Comparison of ENCODE assay signal across 8 mouse cellular contexts in the genomic region with DNA sequence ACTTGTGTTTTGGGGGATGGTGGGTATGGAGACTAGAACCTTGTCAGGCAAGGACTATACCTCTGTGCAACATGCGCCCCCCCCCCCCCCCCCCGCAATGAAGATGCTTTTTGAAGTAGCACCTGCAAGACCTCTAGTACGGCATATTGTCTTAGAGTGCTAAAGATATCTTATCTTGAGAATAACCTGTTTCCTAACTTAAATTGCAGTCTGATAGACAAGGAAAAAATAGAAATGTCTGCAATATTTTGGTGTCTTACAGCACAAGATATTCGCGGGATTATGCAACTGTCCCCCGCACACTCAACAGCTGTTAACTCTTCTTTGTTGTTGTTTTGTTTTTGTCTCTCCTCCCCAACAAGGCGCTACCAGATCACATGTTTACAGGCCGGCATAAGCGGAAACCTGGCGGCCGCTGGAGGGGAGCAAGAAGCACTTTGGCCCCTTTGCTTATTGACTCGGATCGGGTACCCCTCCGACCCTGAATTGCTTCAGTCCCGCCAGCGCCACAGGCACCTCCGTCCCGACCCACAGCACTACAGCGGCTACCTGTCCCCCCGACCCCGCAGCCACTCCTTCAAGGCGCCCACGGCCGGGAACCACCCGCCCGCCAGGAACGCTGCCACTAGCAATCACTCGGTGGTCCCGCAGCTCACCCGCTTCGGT. TPM values are rescaled to one million over a fixed set of nuclear protein-coding genes. Genes with fewer than 3 reads are reported as not detected.
DNase-seq lines count a peak whose midpoint lies in the region; ATAC-seq and TF ChIP-seq lines count a peak whose summit lies in the region.

No protein-coding gene starts in this region.

- peak overlapping the region; percentile 62 for H3K4me3 ChIP-seq in kidney, adult 2 months (ENCODE audit: insufficient read depth, low read depth, low read length)
- peak overlapping the region; percentile 62 for H3K4me3 ChIP-seq in forebrain, embryonic 11.5 days (ENCODE audit: low read depth, low read length)
- peak overlapping the region; percentile 56 for H3K4me3 ChIP-seq in kidney, embryonic 14.5 days (ENCODE audit: low read length)
- peak overlapping the region; percentile 62 for H3K4me3 ChIP-seq in macrophage (ENCODE audit: inconsistent target)
- H3K4me3 ChIP-seq in stomach, embryonic 16.5 days (replicated peaks; ENCODE audit: low read length) = peak overlapping the region; percentile 66

- TF ChIP-seq CTCF in kidney, adult 2 months (conservative IDR thresholded peaks at IDR 0.05; ENCODE audit: insufficient read depth, insufficient read length, low read depth, low read length) = no peak
- no peak for TF ChIP-seq CTCF in Patski (IDR thresholded peaks at IDR 0.05)

- H3K27ac ChIP-seq in kidney, adult 2 months (ENCODE audit: insufficient read depth, low read depth, low read length) = peak overlapping the region; percentile 18
- H3K27ac ChIP-seq in forebrain, embryonic 11.5 days (ENCODE audit: low read depth, low read length) = no peak overlapping the region; the same call in 1 of the 2 replicates
- H3K27ac ChIP-seq in kidney, embryonic 14.5 days (ENCODE audit: low read depth, low read length) = 0 out of 2 replicates have a peak overlapping the region, but pooled peaks have one; percentile 49
- H3K27ac ChIP-seq in macrophage = peak overlapping the region; percentile 58
- peak overlapping the region; percentile 19; the same call in 1 of the 2 replicates for H3K27ac ChIP-seq in stomach, embryonic 16.5 days (ENCODE audit: low read length)

- no peaks in the 10 kb centered on the region for H3K36me3 ChIP-seq in kidney, adult 2 months (ENCODE audit: control insufficient read depth, insufficient read depth, low read length)
- H3K36me3 ChIP-seq in forebrain, embryonic 11.5 days (ENCODE audit: control insufficient read depth, insufficient read depth, low read length) = no peaks in the 10 kb centered on the region
- no peaks in the 10 kb centered on the region; the same call in 1 of the 2 replicates for H3K36me3 ChIP-seq in kidney, embryonic 14.5 days (ENCODE audit: control insufficient read depth, insufficient read depth, low read length)
- peaks cover 25% of the 10 kb centered on the region; the same call in 1 of the 2 replicates for H3K36me3 ChIP-seq in macrophage (ENCODE audit: inconsistent target)
- H3K36me3 ChIP-seq in stomach, embryonic 16.5 days (ENCODE audit: control insufficient read depth, insufficient read depth, low read length) = no peaks in the 10 kb centered on the region

- TF ChIP-seq POLR2A in kidney, adult 2 months (IDR thresholded peaks at IDR 0.05; ENCODE audit: low read depth, low read length) = no peak

- peak; percentile 70 for ATAC-seq in Patski
- peak; percentile 76; the same call in 1 of the 2 replicates for ATAC-seq in forebrain, embryonic 11.5 days (replicated peaks; ENCODE audit: low FRiP score)
- ATAC-seq in kidney, embryonic 14.5 days (ENCODE audit: low FRiP score, low TSS enrichment) = peak; percentile 61
- ATAC-seq in stomach, embryonic 16.5 days (ENCODE audit: insufficient read depth, low FRiP score) = peak; percentile 9; the same call in 1 of the 2 replicates

- WGBS in kidney, adult 2 months = under 1% methylated on average over 31 of the region's 31 CpGs
- 1% methylated on average over 31 of the region's 31 CpGs for WGBS in forebrain, embryonic 11.5 days
- 2% methylated on average over 31 of the region's 31 CpGs for WGBS in kidney, embryonic 14.5 days
- WGBS in macrophage (ENCODE audit: missing documents) = under 1% methylated on average over 30 of the region's 31 CpGs
- WGBS in stomach, embryonic 16.5 days = under 1% methylated on average over 31 of the region's 31 CpGs

- CTCF ChIA-PET in Patski (lab: Charles Lee) = interaction anchor here (1.4 kb wide), 1 partner anchor 40 kb away, joined by 3 read pairs; no protein-coding TSS in a partner anchor

- POLR2A ChIA-PET in Patski (lab: Charles Lee) = interaction anchor here (0.5 to 1.0 kb wide), 2 partner anchors 24 to 1478 kb away, joined by 3 read pairs; no protein-coding TSS in a partner anchor

- DNase-seq in kidney, adult 2 months = peak; percentile 54
- no peak for DNase-seq in kidney, postnatal 4 days
- no peak for DNase-seq in Patski (ENCODE audit: low read depth, low spot score)
- no peak for DNase-seq in forebrain, embryonic 11.5 days (ENCODE audit: low spot score)
- no peak for DNase-seq in ovary, postnatal 10 days (ENCODE audit: low spot score)

- peak overlapping the region; percentile 74 for H3K9ac ChIP-seq in forebrain, embryonic 11.5 days (ENCODE audit: low read length)
- peak overlapping the region; percentile 57 for H3K9ac ChIP-seq in kidney, embryonic 14.5 days (ENCODE audit: low read depth, low read length)
- H3K9ac ChIP-seq in stomach, embryonic 16.5 days (ENCODE audit: low read length) = peak overlapping the region; percentile 77

- H3K4me1 ChIP-seq in kidney, adult 2 months (ENCODE audit: control insufficient read depth, insufficient read depth, low read length) = no peaks in the 10 kb centered on the region; the same call in 1 of the 2 replicates
- H3K4me1 ChIP-seq in forebrain, embryonic 11.5 days (replicated peaks; ENCODE audit: control insufficient read depth, insufficient read depth, low read length) = no peaks in the 10 kb centered on the region
- H3K4me1 ChIP-seq in kidney, embryonic 14.5 days (ENCODE audit: control insufficient read depth, insufficient read depth, low read length) = 0 out of 2 replicates have a peak, but pooled peaks cover 6% of the 10 kb centered on the region
- H3K4me1 ChIP-seq in stomach, embryonic 16.5 days (ENCODE audit: control insufficient read depth, insufficient read depth, low read length) = peaks cover 4% of the 10 kb centered on the region

- peak overlapping the region; percentile 67 for H3K4me2 ChIP-seq in forebrain, embryonic 11.5 days (ENCODE audit: low read depth, low read length, severe bottlenecking)
- H3K4me2 ChIP-seq in kidney, embryonic 14.5 days (replicated peaks; ENCODE audit: low read depth, low read length) = peak overlapping the region; percentile 61
- peak overlapping the region; percentile 61 for H3K4me2 ChIP-seq in stomach, embryonic 16.5 days (ENCODE audit: low read depth, low read length)

- H3K27me3 ChIP-seq in kidney, adult 2 months (replicated peaks; ENCODE audit: control insufficient read depth, insufficient read depth, low read length) = no peaks in the 10 kb centered on the region
- H3K27me3 ChIP-seq in Patski = no peaks in the 10 kb centered on the region
- no peaks in the 10 kb centered on the region for H3K27me3 ChIP-seq in forebrain, embryonic 11.5 days (ENCODE audit: control insufficient read depth, insufficient read depth, low read length)
- H3K27me3 ChIP-seq in kidney, embryonic 14.5 days (ENCODE audit: control insufficient read depth, insufficient read depth, low read length) = no peaks in the 10 kb centered on the region
- H3K27me3 ChIP-seq in stomach, embryonic 16.5 days (ENCODE audit: control insufficient read depth, insufficient read depth, low read length) = no peaks in the 10 kb centered on the region

- no peaks in the 10 kb centered on the region for H3K9me3 ChIP-seq in forebrain, embryonic 11.5 days (ENCODE audit: control insufficient read depth, low read length)
- H3K9me3 ChIP-seq in kidney, embryonic 14.5 days (ENCODE audit: control insufficient read depth, low read length) = no peaks in the 10 kb centered on the region
- H3K9me3 ChIP-seq in stomach, embryonic 16.5 days (replicated peaks; ENCODE audit: control insufficient read depth, low read length) = no peaks in the 10 kb centered on the region

- peaks cover 52% of the 10 kb centered on the region for H3K79me2 ChIP-seq in macrophage (ENCODE audit: inconsistent target)

- in situ Hi-C loops in Patski (cut with MboI; ENCODE audit: low pct_unique_long_range_greater_than_20kb) = no loop called here

RNA-seq across cellular contexts. Expression of a gene that starts 0.5 kb away (rescaled TPM):
- 36.7 and 37.2 TPM in 2 replicates for polyA plus RNA-seq in kidney, adult 2 months (2012; rRNA removed)
- 29.9 TPM for polyA plus RNA-seq in Patski (2021)
- polyA plus RNA-seq in forebrain, embryonic 11.5 days (2014; fragmentation: Nextera tagmentation; extraction: Ambion mirVana) = 10.1 and 12.7 TPM in 2 replicates
- polyA plus RNA-seq in kidney, embryonic 14.5 days (2014; fragmentation: Nextera tagmentation; extraction: Ambion mirVana) = 9.9 and 16.9 TPM in 2 replicates
- total RNA-seq in macrophage (2018; cell fraction: chromatin; rRNA removed) = 100 to 1,000 TPM in 1 of 26 experiments, 10 to 100 TPM in 25; 16.8 to 108 (median 48.4) TPM
- 10 to 100 TPM; 15.0 to 68.2 (median 32.7) TPM for total RNA-seq in macrophage (2018; cell fraction: cytosol; rRNA removed)
- 100 to 1,000 TPM in 2 of 26 experiments, 10 to 100 TPM in 24; 22.2 to 122 (median 53.8) TPM for total RNA-seq in macrophage (2018; cell fraction: nucleus; rRNA removed)
- 35.7 to 56.6 TPM (median 55.8 TPM) in 3 replicates for polyA plus RNA-seq in macrophage (2018)
- 21.4 and 23.2 TPM in 2 replicates for polyA plus RNA-seq in stomach, embryonic 16.5 days (2015; fragmentation: Nextera tagmentation; extraction: Ambion mirVana)

RNA-seq across cellular contexts. Expression of a gene that starts 28.0 kb away (rescaled TPM):
- polyA plus RNA-seq in kidney, adult 2 months (2012; rRNA removed) = 0.30 and 0.33 TPM in 2 replicates
- 6.5 TPM for polyA plus RNA-seq in Patski (2021)
- polyA plus RNA-seq in forebrain, embryonic 11.5 days (2014; fragmentation: Nextera tagmentation; extraction: Ambion mirVana) = 4.6 and 5.4 TPM in 2 replicates
- 4.3 and 7.9 TPM in 2 replicates for polyA plus RNA-seq in kidney, embryonic 14.5 days (2014; fragmentation: Nextera tagmentation; extraction: Ambion mirVana)
- total RNA-seq in macrophage (2018; cell fraction: chromatin; rRNA removed) = 10 to 100 TPM in 5 of 26 experiments, 1 to 10 TPM in 16, under 1 TPM in 5; 0.65 to 35.7 (median 4.0) TPM
- 1 to 10 TPM in 16 of 26 experiments, under 1 TPM in 10; 0.52 to 9.8 (median 3.1) TPM for total RNA-seq in macrophage (2018; cell fraction: cytosol; rRNA removed)
- 10 to 100 TPM in 6 of 26 experiments, 1 to 10 TPM in 17, under 1 TPM in 3; 0.63 to 16.6 (median 4.1) TPM for total RNA-seq in macrophage (2018; cell fraction: nucleus; rRNA removed)
- polyA plus RNA-seq in macrophage (2018) = 1.9 to 5.9 TPM (median 4.9 TPM) in 3 replicates
- polyA plus RNA-seq in stomach, embryonic 16.5 days (2015; fragmentation: Nextera tagmentation; extraction: Ambion mirVana) = 13.6 and 14.1 TPM in 2 replicates

Comparison
In these comparisons a context has a peak if more than half of its experiments do, and no peak if none do; other contexts are left out.
1. ATAC-seq: peak in every context shown above with its lines; median percentile 76 in forebrain, embryonic 11.5 days; 70 in Patski; 61 in kidney, embryonic 14.5 days; 9 in stomach, embryonic 16.5 days.